Mouse (Mus musculus): ENCODE measurements around the gene Zbtb1. TPM values are rescaled to one million over a fixed set of nuclear protein-coding genes. Genes with fewer than 3 reads are reported as not detected.
A peak's percentile ranks its signal among the peaks of the same experiment; 100 is the strongest.

The Zbtb1 gene
- polyA plus RNA-seq (2014; fragmentation: Nextera tagmentation; extraction: Ambion mirVana), result 11.3 and 11.7 TPM in 2 replicates

- peak; percentile 76 for DNase-seq (ENCODE audit: low spot score)
- H3K36me3 ChIP-seq (replicated peaks; ENCODE audit: control insufficient read depth, insufficient read depth, low read depth, low read length), result no peaks in the 10 kb centered on the region
- H3K27me3 ChIP-seq (ENCODE audit: control insufficient read depth, insufficient read depth, low read length), result no peaks in the 10 kb centered on the region
- H3K9me3 ChIP-seq (replicated peaks; ENCODE audit: control insufficient read depth, low read length), result no peaks in the 10 kb centered on the region
- H3K9ac ChIP-seq (replicated peaks; ENCODE audit: low read length), result peak within 1 kb of the TSS; percentile 96
- peak within 1 kb of the TSS; percentile 87 for H3K4me2 ChIP-seq (ENCODE audit: low read depth, low read length)
- H3K4me1 ChIP-seq (ENCODE audit: control insufficient read depth, insufficient read depth, low read length), result peaks cover 10% of the 10 kb centered on the region
- under 1% methylated on average over 84 of the region's 99 CpGs for WGBS
- H3K27ac ChIP-seq (replicated peaks; ENCODE audit: low read depth, low read length), result peak within 1 kb of the TSS; percentile 100
- peak; percentile 76 for ATAC-seq (replicated peaks; ENCODE audit: insufficient number of reproducible peaks, low FRiP score, low TSS enrichment, low read depth)
- peak within 1 kb of the TSS; percentile 97 for H3K4me3 ChIP-seq (ENCODE audit: low read depth, low read length)
Observed at GRCm38 (mm10) chr12:76369978-76370830, at the start of gene Zbtb1. Gene Zbtb1 (plus strand): TSS chr12:76370266.

- Histone ChIP-seq H3K4me2 (ENCODE audit: low read depth, low read length) (peak within 1 kb of the TSS; percentile 69), H3K4me3 (ENCODE audit: low read depth, low read length) (peak within 1 kb of the TSS; percentile 46), H3K4me1 (ENCODE audit: control insufficient read depth, insufficient read depth, low read length) (no peaks in the 10 kb centered on the region), H3K9ac (replicated peaks; ENCODE audit: low read length) (peak within 1 kb of the TSS; percentile 52), H3K36me3 (replicated peaks; ENCODE audit: control insufficient read depth, insufficient read depth, low read depth, low read length) (no peaks in the 10 kb centered on the region), H3K9me3 (replicated peaks; ENCODE audit: control insufficient read depth, low read length) (no peaks in the 10 kb centered on the region), H3K27ac (replicated peaks; ENCODE audit: low read depth, low read length) (no peak within 1 kb of the TSS), H3K27me3 (ENCODE audit: control insufficient read depth, insufficient read depth, low read length) (no peaks in the 10 kb centered on the region)
- ATAC-seq (replicated peaks; ENCODE audit: insufficient number of reproducible peaks, low FRiP score, low TSS enrichment, low read depth) (peak; percentile 95), DNase-seq (ENCODE audit: low spot score) (peak; percentile 85)
- 2% methylated on average over 47 of the region's 53 CpGs for WGBS
Observed at GRCm38 (mm10) chr12:76324679-76325431, 45.2 kb upstream of the Zbtb1 start, which contains the start of gene Akap5. Gene Akap5 (plus strand): TSS chr12:76324891.

- DNase-seq (ENCODE audit: low spot score) (no peak), ATAC-seq (replicated peaks; ENCODE audit: insufficient number of reproducible peaks, low FRiP score, low TSS enrichment, low read depth) (no peak)
- Histone ChIP-seq H3K9me3 (replicated peaks; ENCODE audit: control insufficient read depth, low read length) (no peaks in the 10 kb centered on the region), H3K36me3 (replicated peaks; ENCODE audit: control insufficient read depth, insufficient read depth, low read depth, low read length) (no peaks in the 10 kb centered on the region), H3K4me3 (ENCODE audit: low read depth, low read length) (no peak overlapping the region), H3K9ac (replicated peaks; ENCODE audit: low read length) (no peak overlapping the region), H3K27ac (replicated peaks; ENCODE audit: low read depth, low read length) (no peak overlapping the region), H3K27me3 (ENCODE audit: control insufficient read depth, insufficient read depth, low read length) (no peaks in the 10 kb centered on the region), H3K4me1 (ENCODE audit: control insufficient read depth, insufficient read depth, low read length) (no peaks in the 10 kb centered on the region), H3K4me2 (ENCODE audit: low read depth, low read length) (no peak overlapping the region)
- WGBS, result 92% methylated on average over 23 of the region's 23 CpGs
Observed at GRCm38 (mm10) chr12:76326437-76327220, 43.4 kb upstream of the Zbtb1 start.

GRCm38 (mm10) chr12:76328567-76329354 is 41.3 kb upstream of the Zbtb1 start:
- Histone ChIP-seq H3K27ac (replicated peaks; ENCODE audit: low read depth, low read length) (no peak overlapping the region), H3K9ac (replicated peaks; ENCODE audit: low read length) (no peak overlapping the region), H3K27me3 (ENCODE audit: control insufficient read depth, insufficient read depth, low read length) (no peaks in the 10 kb centered on the region), H3K4me2 (ENCODE audit: low read depth, low read length) (no peak overlapping the region), H3K36me3 (replicated peaks; ENCODE audit: control insufficient read depth, insufficient read depth, low read depth, low read length) (no peaks in the 10 kb centered on the region), H3K9me3 (replicated peaks; ENCODE audit: control insufficient read depth, low read length) (no peaks in the 10 kb centered on the region), H3K4me1 (ENCODE audit: control insufficient read depth, insufficient read depth, low read length) (no peaks in the 10 kb centered on the region), H3K4me3 (ENCODE audit: low read depth, low read length) (no peak overlapping the region)
- ATAC-seq (replicated peaks; ENCODE audit: insufficient number of reproducible peaks, low FRiP score, low TSS enrichment, low read depth), result no peak
- DNase-seq (ENCODE audit: low spot score), result no peak
- 90% methylated on average over 6 of the region's 6 CpGs for WGBS

DNA sequence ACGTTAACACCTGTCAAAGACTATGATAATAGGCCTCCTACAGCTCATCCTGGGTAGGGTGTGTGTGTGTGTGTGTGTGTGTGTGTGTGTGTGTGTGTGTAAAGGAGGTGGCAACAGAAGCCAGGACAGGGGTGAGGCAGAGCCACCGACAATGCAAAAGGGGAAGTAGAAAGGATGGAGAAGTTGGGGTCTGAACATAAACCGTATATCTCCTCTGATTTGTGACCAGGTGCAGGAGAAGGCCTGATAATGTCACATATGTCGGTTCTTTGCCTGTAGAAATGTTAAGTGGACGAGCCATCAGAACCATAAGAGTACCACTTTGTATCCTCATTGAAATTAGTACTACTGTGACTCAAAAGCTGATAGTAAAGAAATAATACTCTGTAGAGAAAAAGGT is 36.4 kb upstream of the Zbtb1 start:
- ATAC-seq (replicated peaks; ENCODE audit: insufficient number of reproducible peaks, low FRiP score, low TSS enrichment, low read depth), result no peak
- WGBS, result 91% methylated on average over 5 of the region's 5 CpGs
- Histone ChIP-seq H3K36me3 (replicated peaks; ENCODE audit: control insufficient read depth, insufficient read depth, low read depth, low read length) (no peaks in the 10 kb centered on the region), H3K4me2 (ENCODE audit: low read depth, low read length) (no peak overlapping the region), H3K27ac (replicated peaks; ENCODE audit: low read depth, low read length) (no peak overlapping the region), H3K9me3 (replicated peaks; ENCODE audit: control insufficient read depth, low read length) (no peaks in the 10 kb centered on the region), H3K4me1 (ENCODE audit: control insufficient read depth, insufficient read depth, low read length) (no peaks in the 10 kb centered on the region), H3K9ac (replicated peaks; ENCODE audit: low read length) (no peak overlapping the region), H3K4me3 (ENCODE audit: low read depth, low read length) (no peak overlapping the region), H3K27me3 (ENCODE audit: control insufficient read depth, insufficient read depth, low read length) (no peaks in the 10 kb centered on the region)
- no peak for DNase-seq (ENCODE audit: low spot score)

DNA sequence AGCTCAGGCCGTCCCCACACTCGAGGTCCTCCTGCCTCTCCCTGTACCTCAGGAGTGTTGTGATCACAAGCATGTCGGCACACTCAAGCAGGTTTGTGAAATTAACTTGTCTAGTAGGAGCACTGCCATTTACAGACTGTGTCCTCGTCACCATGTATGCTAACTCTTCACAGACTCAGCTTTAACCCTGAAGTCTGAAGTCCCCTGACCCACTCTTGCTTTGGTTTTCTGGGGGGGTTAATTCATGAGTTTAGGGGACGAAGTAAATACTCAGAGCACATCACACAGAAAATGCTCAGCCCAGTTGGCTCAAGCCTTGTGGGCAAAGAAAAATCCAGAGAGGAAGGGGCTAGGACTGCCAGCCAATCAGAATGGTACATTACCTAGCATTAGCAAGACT is 34.4 kb upstream of the Zbtb1 start:
- no peak for DNase-seq (ENCODE audit: low spot score)
- H3K4me1 ChIP-seq (ENCODE audit: control insufficient read depth, insufficient read depth, low read length), result no peaks in the 10 kb centered on the region
- ATAC-seq (replicated peaks; ENCODE audit: insufficient number of reproducible peaks, low FRiP score, low TSS enrichment, low read depth), result no peak
- H3K9me3 ChIP-seq (replicated peaks; ENCODE audit: control insufficient read depth, low read length), result no peaks in the 10 kb centered on the region
- H3K27ac ChIP-seq (replicated peaks; ENCODE audit: low read depth, low read length), result no peak overlapping the region
- no peaks in the 10 kb centered on the region for H3K36me3 ChIP-seq (replicated peaks; ENCODE audit: control insufficient read depth, insufficient read depth, low read depth, low read length)
- no peak overlapping the region for H3K4me2 ChIP-seq (ENCODE audit: low read depth, low read length)
- whole genome bisulfite sequencing, result 82% methylated on average over 5 of the region's 5 CpGs
- H3K4me3 ChIP-seq (ENCODE audit: low read depth, low read length), result no peak overlapping the region
- no peak overlapping the region for H3K9ac ChIP-seq (replicated peaks; ENCODE audit: low read length)
- no peaks in the 10 kb centered on the region for H3K27me3 ChIP-seq (ENCODE audit: control insufficient read depth, insufficient read depth, low read length)

GRCm38 (mm10) chr12:76336111-76336965 is 33.7 kb upstream of the Zbtb1 start:
- H3K9me3 ChIP-seq (replicated peaks; ENCODE audit: control insufficient read depth, low read length), result no peaks in the 10 kb centered on the region
- no peak overlapping the region for H3K9ac ChIP-seq (replicated peaks; ENCODE audit: low read length)
- no peak overlapping the region for H3K4me3 ChIP-seq (ENCODE audit: low read depth, low read length)
- DNase-seq (ENCODE audit: low spot score) (no peak), ATAC-seq (replicated peaks; ENCODE audit: insufficient number of reproducible peaks, low FRiP score, low TSS enrichment, low read depth) (no peak)
- H3K36me3 ChIP-seq (replicated peaks; ENCODE audit: control insufficient read depth, insufficient read depth, low read depth, low read length), result no peaks in the 10 kb centered on the region
- H3K4me1 ChIP-seq (ENCODE audit: control insufficient read depth, insufficient read depth, low read length), result no peaks in the 10 kb centered on the region
- H3K27me3 ChIP-seq (ENCODE audit: control insufficient read depth, insufficient read depth, low read length), result no peaks in the 10 kb centered on the region
- 80% methylated on average over 17 of the region's 17 CpGs for WGBS
- no peak overlapping the region for H3K4me2 ChIP-seq (ENCODE audit: low read depth, low read length)
- H3K27ac ChIP-seq (replicated peaks; ENCODE audit: low read depth, low read length), result no peak overlapping the region

Data from embryonic facial prominence, embryonic 11.5 days (tissue).